8 mouse cellular contexts compared by ENCODE assay signal in the genomic region with DNA sequence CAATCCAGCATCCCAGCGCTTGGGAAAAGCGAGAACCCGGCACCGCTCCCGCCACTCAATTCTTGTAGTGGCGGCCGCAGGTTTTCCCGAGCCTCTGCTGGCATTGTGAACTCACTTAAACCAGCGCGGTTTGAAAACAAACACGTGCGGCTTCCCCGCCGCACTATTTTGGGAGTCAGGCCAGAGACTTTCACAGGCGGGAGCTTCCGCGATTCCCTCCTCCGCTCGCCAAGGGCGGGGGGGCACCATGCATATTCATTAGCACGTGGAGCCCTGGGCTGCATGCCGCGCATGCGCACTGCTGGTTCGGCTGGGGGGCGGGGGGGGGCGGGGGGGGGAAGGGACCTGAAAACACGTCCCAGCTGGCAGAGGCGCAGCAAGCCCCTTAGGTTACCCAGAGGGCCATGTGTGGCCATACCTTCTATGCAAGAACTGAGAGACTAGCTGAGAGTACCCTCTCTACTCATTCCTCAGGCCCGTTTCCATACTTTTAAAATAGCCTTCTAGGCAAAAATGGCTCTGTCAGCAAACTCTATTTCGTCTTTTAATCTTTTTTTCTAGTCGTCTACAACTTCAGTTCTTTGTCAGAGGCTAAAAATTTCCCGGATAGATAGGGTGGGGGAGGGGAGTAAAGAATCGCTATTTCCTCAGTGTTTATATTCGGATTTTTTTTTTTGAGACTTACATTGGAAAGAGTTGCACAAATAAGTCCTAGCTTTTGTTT. TPM values are rescaled to one million over a fixed set of nuclear protein-coding genes. Genes with fewer than 3 reads are reported as not detected.
DNase-seq lines count a peak whose midpoint lies in the region; ATAC-seq and TF ChIP-seq lines count a peak whose summit lies in the region.

No protein-coding gene starts in this region.

- no peaks in the 10 kb centered on the region for H3K4me1 ChIP-seq in lung, embryonic 14.5 days (ENCODE audit: insufficient read depth)
- H3K4me1 ChIP-seq in lung, adult 2 months (ENCODE audit: control insufficient read depth, insufficient read depth, low read length), result no peaks in the 10 kb centered on the region
- H3K4me1 ChIP-seq in hindbrain, embryonic 10.5 days (replicated peaks), result peaks cover 44% of the 10 kb centered on the region
- peaks cover 29% of the 10 kb centered on the region for H3K4me1 ChIP-seq in midbrain, embryonic 13.5 days (replicated peaks)

- 1% methylated on average over 33 of the region's 35 CpGs for WGBS in lung, embryonic 14.5 days
- WGBS in lung, adult 2 months, result 3% methylated on average over 35 of the region's 35 CpGs
- under 1% methylated on average over 34 of the region's 35 CpGs for WGBS in hindbrain, embryonic 10.5 days
- under 1% methylated on average over 32 of the region's 35 CpGs for WGBS in midbrain, embryonic 13.5 days

- peaks cover 90% of the 10 kb centered on the region for H3K27me3 ChIP-seq in lung, embryonic 14.5 days (ENCODE audit: insufficient read depth, low read length)
- H3K27me3 ChIP-seq in hindbrain, embryonic 10.5 days (ENCODE audit: insufficient read depth, poor library complexity, severe bottlenecking), result peaks cover 100% of the 10 kb centered on the region
- H3K27me3 ChIP-seq in midbrain, embryonic 13.5 days, result peaks cover 77% of the 10 kb centered on the region

- DNase-seq in lung, embryonic 14.5 days, result peak; percentile 56
- no peak for DNase-seq in lung, adult 2 months
- peak; percentile 98 for DNase-seq in cerebellum, postnatal 14 days
- DNase-seq in hindbrain, embryonic 10.5 days (ENCODE audit: low spot score), result peak; percentile 91
- DNase-seq in frontal cortex, postnatal 36 days (ENCODE audit: low spot score in 2 of 2), result no peak
- no peak for DNase-seq in thymus, postnatal 25 days
- DNase-seq in thymus, postnatal 36 days, result no peak

- H3K9ac ChIP-seq in lung, embryonic 14.5 days, result no peak overlapping the region
- peak overlapping the region; percentile 65 for H3K9ac ChIP-seq in midbrain, embryonic 13.5 days (replicated peaks)

- H3K4me2 ChIP-seq in lung, embryonic 14.5 days, result peak overlapping the region; percentile 45
- peak overlapping the region; percentile 54 for H3K4me2 ChIP-seq in midbrain, embryonic 13.5 days (replicated peaks)

- H3K27ac ChIP-seq in lung, embryonic 14.5 days (ENCODE audit: low read depth), result no peak overlapping the region
- H3K27ac ChIP-seq in hindbrain, embryonic 10.5 days, result peak overlapping the region; percentile 81
- H3K27ac ChIP-seq in midbrain, embryonic 13.5 days, result peak overlapping the region; percentile 85

- no peaks in the 10 kb centered on the region for H3K36me3 ChIP-seq in lung, embryonic 14.5 days (ENCODE audit: insufficient read depth)
- no peaks in the 10 kb centered on the region for H3K36me3 ChIP-seq in hindbrain, embryonic 10.5 days
- H3K36me3 ChIP-seq in midbrain, embryonic 13.5 days, result no peaks in the 10 kb centered on the region

- no peak for TF ChIP-seq POLR2A in lung, adult 2 months (IDR thresholded peaks at IDR 0.05; ENCODE audit: borderline replicate concordance, extremely low read depth, low read depth, low read length)

- peak overlapping the region; percentile 14; the same call in 1 of the 2 replicates for H3K4me3 ChIP-seq in lung, embryonic 14.5 days (ENCODE audit: low read depth, low read length)
- H3K4me3 ChIP-seq in lung, adult 2 months (replicated peaks; ENCODE audit: extremely low read depth, low read depth, low read length), result no peak overlapping the region
- H3K4me3 ChIP-seq in hindbrain, embryonic 10.5 days, result peak overlapping the region; percentile 48
- H3K4me3 ChIP-seq in midbrain, embryonic 13.5 days (replicated peaks), result peak overlapping the region; percentile 31

- TF ChIP-seq CTCF in lung, embryonic 14.5 days (IDR thresholded peaks at IDR 0.05; ENCODE audit: low read depth), result no peak
- no peak for TF ChIP-seq CTCF in lung, adult 2 months (IDR thresholded peaks at IDR 0.05; ENCODE audit: insufficient read depth, low read length)

- no peaks in the 10 kb centered on the region for H3K9me3 ChIP-seq in lung, embryonic 14.5 days (ENCODE audit: low read depth, low read length)
- H3K9me3 ChIP-seq in hindbrain, embryonic 10.5 days, result no peaks in the 10 kb centered on the region
- no peaks in the 10 kb centered on the region for H3K9me3 ChIP-seq in midbrain, embryonic 13.5 days

- ATAC-seq in lung, embryonic 14.5 days (ENCODE audit: insufficient read depth), result peak; percentile 49; the same call in 1 of the 2 replicates
- peak; percentile 88 for ATAC-seq in midbrain, embryonic 13.5 days

RNA-seq across cellular contexts. Expression of a gene that starts 6.4 kb away (rescaled TPM):
- not detected in 2 replicates for polyA plus RNA-seq in lung, embryonic 14.5 days (2014; fragmentation: Nextera tagmentation; extraction: Ambion mirVana)
- polyA plus RNA-seq in lung, adult 2 months (2012; rRNA removed), result not detected in 2 replicates
- polyA plus RNA-seq in hindbrain, embryonic 10.5 days (2016; fragmentation: Nextera tagmentation; extraction: Ambion mirVana), result 16.9 and 19.8 TPM in 2 replicates
- 53.2 and 56.6 TPM in 2 replicates for polyA plus RNA-seq in midbrain, embryonic 13.5 days (2015; fragmentation: Nextera tagmentation; extraction: Ambion mirVana)

RNA-seq across cellular contexts. Expression of a gene that starts 9.8 kb away (rescaled TPM):
- not detected in 2 replicates for polyA plus RNA-seq in lung, embryonic 14.5 days (2014; fragmentation: Nextera tagmentation; extraction: Ambion mirVana)
- 0.49 and 1.6 TPM in 2 replicates for polyA plus RNA-seq in lung, adult 2 months (2012; rRNA removed)
- polyA plus RNA-seq in hindbrain, embryonic 10.5 days (2016; fragmentation: Nextera tagmentation; extraction: Ambion mirVana), result 6.9 and 8.1 TPM in 2 replicates
- 14.8 and 16.4 TPM in 2 replicates for polyA plus RNA-seq in midbrain, embryonic 13.5 days (2015; fragmentation: Nextera tagmentation; extraction: Ambion mirVana)

Comparison
In these comparisons a context has a peak if more than half of its experiments do, and no peak if none do; other contexts are left out.
1. DNase-seq: peak in lung, embryonic 14.5 days (single experiment), cerebellum, postnatal 14 days (2 of 2) and hindbrain, embryonic 10.5 days (single experiment); none in lung, adult 2 months (single experiment), frontal cortex, postnatal 36 days (0 of 2), thymus, postnatal 25 days (single experiment) and thymus, postnatal 36 days (0 of 2).
2. RNA of a gene that starts 6.4 kb away (polyA plus RNA-seq): 53.2 to 56.6 TPM in midbrain, embryonic 13.5 days and 16.9 to 19.8 TPM in hindbrain, embryonic 10.5 days; not detected in lung, embryonic 14.5 days and not detected in lung, adult 2 months; every median in the first group is over 10 times any median in the second.